Mouse (Mus musculus): ENCODE data around the gene Lrrc8c.

GRCm38 (mm10) chr5:105626355-105626754 is 107.2 kb downstream of the Lrrc8c start:
- no peak for TF ChIP-seq CTCF (conservative IDR thresholded peaks at IDR 0.05; ENCODE audit: low read length)
- no peak for TF ChIP-seq POU5F1 (IDR thresholded peaks at IDR 0.05; ENCODE audit: borderline replicate concordance, low read length)
- TF ChIP-seq NANOG (IDR thresholded peaks at IDR 0.05; ENCODE audit: borderline replicate concordance, low read length), result no peak

Data from E14TG2a.4 (cell line).